Mouse (Mus musculus): Measurements from ENCODE around the gene Gm28048. TPM values are rescaled to one million over a fixed set of nuclear protein-coding genes. Genes with fewer than 3 reads are reported as not detected.

The Gm28048 gene
- polyA plus RNA-seq, 1 experiment: 21.9 TPM

GRCm38 (mm10) chr11:22911831-22912230, 70.1 kb downstream of the Gm28048 start:
- no peak overlapping the region for H3K27ac ChIP-seq (ENCODE audit: control insufficient read depth, insufficient read depth, low read depth, low read length, poor library complexity)
- 85% methylated on average over 7 of the region's 7 CpGs for WGBS
- H3K4me1 ChIP-seq (ENCODE audit: control insufficient read depth, insufficient read depth, low read length): no peaks in the 10 kb centered on the region; the same call in 1 of the 2 replicates
- no peak overlapping the region for H3K4me3 ChIP-seq (replicated peaks; ENCODE audit: control insufficient read depth, low read depth, low read length)
- TF ChIP-seq POLR2A (IDR thresholded peaks at IDR 0.05; ENCODE audit: borderline replicate concordance, control insufficient read depth, low read depth, low read length) (no peak), CTCF (IDR thresholded peaks at IDR 0.05; ENCODE audit: control insufficient read depth, insufficient read depth, low read length) (no peak)

DNA sequence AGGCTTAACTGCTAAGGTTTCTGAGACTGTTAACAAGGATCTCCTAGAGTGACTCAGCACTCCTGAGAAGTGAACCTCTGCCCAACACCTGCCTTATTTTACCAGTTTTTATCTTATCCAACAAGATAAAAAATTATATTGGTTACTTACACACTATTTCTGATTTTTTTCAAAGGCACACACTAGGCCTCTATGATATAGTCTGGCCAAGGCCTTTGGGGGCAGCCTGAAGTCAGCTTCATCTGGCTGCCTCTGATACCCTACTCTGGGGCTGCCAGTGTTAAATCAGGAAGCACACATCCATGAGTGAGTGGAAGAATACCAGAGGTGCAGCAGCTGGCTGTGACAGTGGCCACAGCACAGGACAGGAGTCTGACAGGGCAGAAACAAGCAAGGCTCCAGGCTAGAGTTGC, 75.4 kb downstream of the Gm28048 start:
- H3K4me1 ChIP-seq (ENCODE audit: control insufficient read depth, insufficient read depth, low read length): no peaks in the 10 kb centered on the region; the same call in 1 of the 2 replicates
- no peak overlapping the region for H3K27ac ChIP-seq (ENCODE audit: control insufficient read depth, insufficient read depth, low read depth, low read length, poor library complexity)
- TF ChIP-seq CTCF (IDR thresholded peaks at IDR 0.05; ENCODE audit: control insufficient read depth, insufficient read depth, low read length) (no peak), POLR2A (IDR thresholded peaks at IDR 0.05; ENCODE audit: borderline replicate concordance, control insufficient read depth, low read depth, low read length) (no peak)

GRCm38 (mm10) chr11:22902923-22903322, 79.0 kb downstream of the Gm28048 start:
- Histone ChIP-seq H3K4me1 (ENCODE audit: control insufficient read depth, insufficient read depth, low read length) (no peaks in the 10 kb centered on the region; the same call in 1 of the 2 replicates), H3K4me3 (replicated peaks; ENCODE audit: control insufficient read depth, low read depth, low read length) (no peak overlapping the region), H3K27ac (ENCODE audit: control insufficient read depth, insufficient read depth, low read depth, low read length, poor library complexity) (no peak overlapping the region)
- TF ChIP-seq POLR2A (IDR thresholded peaks at IDR 0.05; ENCODE audit: borderline replicate concordance, control insufficient read depth, low read depth, low read length): no peak
- no peak for TF ChIP-seq CTCF (IDR thresholded peaks at IDR 0.05; ENCODE audit: control insufficient read depth, insufficient read depth, low read length)
- WGBS: 69% methylated on average over 2 of the region's 2 CpGs

More for the DNA sequence above, 75.4 kb downstream of the Gm28048 start:
- H3K4me3 ChIP-seq (replicated peaks; ENCODE audit: control insufficient read depth, low read depth, low read length): no peak overlapping the region

DNA sequence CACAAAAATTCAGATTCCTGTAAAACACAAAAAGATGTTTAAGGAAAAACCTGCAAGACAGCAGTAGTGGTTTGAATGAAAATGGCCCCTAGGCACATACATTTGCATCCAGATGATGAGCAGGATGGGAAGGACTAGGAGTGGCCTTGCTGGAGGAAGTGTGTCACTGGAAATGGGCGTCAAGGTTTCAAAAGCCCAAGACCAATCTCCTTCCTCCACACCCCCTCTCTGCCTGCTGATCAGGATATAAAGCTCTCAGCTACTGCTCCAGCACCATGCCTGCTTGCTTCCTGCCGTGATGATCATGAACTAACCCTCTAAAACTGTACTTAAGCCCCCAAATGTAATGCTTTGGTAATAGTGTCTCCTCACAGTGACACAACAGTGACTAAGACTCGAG, 81.8 kb downstream of the Gm28048 start:
- H3K4me1 ChIP-seq (ENCODE audit: control insufficient read depth, insufficient read depth, low read length): peaks cover 1% of the 10 kb centered on the region; the same call in 1 of the 2 replicates
- H3K4me3 ChIP-seq (replicated peaks; ENCODE audit: control insufficient read depth, low read depth, low read length): no peak overlapping the region
- WGBS: 53% methylated on average over 3 of the region's 3 CpGs
- TF ChIP-seq CTCF (IDR thresholded peaks at IDR 0.05; ENCODE audit: control insufficient read depth, insufficient read depth, low read length) (no peak), POLR2A (IDR thresholded peaks at IDR 0.05; ENCODE audit: borderline replicate concordance, control insufficient read depth, low read depth, low read length) (no peak)
- H3K27ac ChIP-seq (ENCODE audit: control insufficient read depth, insufficient read depth, low read depth, low read length, poor library complexity): no peak overlapping the region

- H3K4me3 ChIP-seq (replicated peaks; ENCODE audit: control insufficient read depth, low read depth, low read length): no peak overlapping the region
- 58% methylated on average over 4 of the region's 4 CpGs for WGBS
- H3K27ac ChIP-seq (ENCODE audit: control insufficient read depth, insufficient read depth, low read depth, low read length, poor library complexity): no peak overlapping the region
- TF ChIP-seq CTCF (IDR thresholded peaks at IDR 0.05; ENCODE audit: control insufficient read depth, insufficient read depth, low read length) (no peak), POLR2A (IDR thresholded peaks at IDR 0.05; ENCODE audit: borderline replicate concordance, control insufficient read depth, low read depth, low read length) (no peak)
- H3K4me1 ChIP-seq (ENCODE audit: control insufficient read depth, insufficient read depth, low read length): peaks cover 3% of the 10 kb centered on the region; the same call in 1 of the 2 replicates
These were observed 84.2 kb downstream of the Gm28048 start for GRCm38 (mm10) chr11:22897642-22898041.

GRCm38 (mm10) chr11:22897127-22897526, 84.8 kb downstream of the Gm28048 start:
- TF ChIP-seq POLR2A (IDR thresholded peaks at IDR 0.05; ENCODE audit: borderline replicate concordance, control insufficient read depth, low read depth, low read length): no peak
- no peak for TF ChIP-seq CTCF (IDR thresholded peaks at IDR 0.05; ENCODE audit: control insufficient read depth, insufficient read depth, low read length)
- Histone ChIP-seq H3K4me3 (replicated peaks; ENCODE audit: control insufficient read depth, low read depth, low read length) (no peak overlapping the region), H3K27ac (ENCODE audit: control insufficient read depth, insufficient read depth, low read depth, low read length, poor library complexity) (no peak overlapping the region), H3K4me1 (ENCODE audit: control insufficient read depth, insufficient read depth, low read length) (peaks cover 3% of the 10 kb centered on the region; the same call in 1 of the 2 replicates)
- 46% methylated on average over 4 of the region's 4 CpGs for WGBS

GRCm38 (mm10) chr11:22893075-22893474, 88.8 kb downstream of the Gm28048 start:
- Histone ChIP-seq H3K27ac (ENCODE audit: control insufficient read depth, insufficient read depth, low read depth, low read length, poor library complexity) (no peak overlapping the region), H3K4me1 (ENCODE audit: control insufficient read depth, insufficient read depth, low read length) (peaks cover 7% of the 10 kb centered on the region; the same call in 1 of the 2 replicates), H3K4me3 (replicated peaks; ENCODE audit: control insufficient read depth, low read depth, low read length) (no peak overlapping the region)
- WGBS: 54% methylated on average over 3 of the region's 3 CpGs
- TF ChIP-seq POLR2A (IDR thresholded peaks at IDR 0.05; ENCODE audit: borderline replicate concordance, control insufficient read depth, low read depth, low read length) (no peak), CTCF (IDR thresholded peaks at IDR 0.05; ENCODE audit: control insufficient read depth, insufficient read depth, low read length) (no peak)

DNA sequence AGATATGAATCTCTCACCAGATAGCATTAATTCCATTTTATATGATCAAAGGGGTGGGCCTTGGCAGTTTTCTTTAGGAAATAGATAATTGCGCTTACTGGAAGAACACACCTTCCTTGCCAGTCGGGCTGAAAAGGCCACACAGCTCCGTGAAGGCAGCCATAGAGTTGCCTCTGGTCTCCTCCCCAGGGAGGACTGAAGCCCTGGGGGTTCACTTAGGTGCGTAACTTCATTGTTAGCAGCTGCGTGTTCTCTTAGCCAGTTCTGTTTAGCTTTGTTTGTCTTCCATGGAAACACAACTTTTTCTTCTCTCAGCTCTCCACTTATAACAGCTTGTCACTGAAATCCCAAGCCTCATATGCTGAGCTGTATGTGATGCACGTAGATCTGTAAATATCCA, 89.4 kb downstream of the Gm28048 start:
- 59% methylated on average over 6 of the region's 6 CpGs for WGBS
- Histone ChIP-seq H3K4me1 (ENCODE audit: control insufficient read depth, insufficient read depth, low read length) (peaks cover 6% of the 10 kb centered on the region; the same call in 1 of the 2 replicates), H3K27ac (ENCODE audit: control insufficient read depth, insufficient read depth, low read depth, low read length, poor library complexity) (no peak overlapping the region), H3K4me3 (replicated peaks; ENCODE audit: control insufficient read depth, low read depth, low read length) (no peak overlapping the region)
- no peak for TF ChIP-seq CTCF (IDR thresholded peaks at IDR 0.05; ENCODE audit: control insufficient read depth, insufficient read depth, low read length)
- TF ChIP-seq POLR2A (IDR thresholded peaks at IDR 0.05; ENCODE audit: borderline replicate concordance, control insufficient read depth, low read depth, low read length): no peak

GRCm38 (mm10) chr11:22891876-22892275, 90.0 kb downstream of the Gm28048 start:
- Histone ChIP-seq H3K4me1 (ENCODE audit: control insufficient read depth, insufficient read depth, low read length) (peaks cover 6% of the 10 kb centered on the region; the same call in 1 of the 2 replicates), H3K4me3 (replicated peaks; ENCODE audit: control insufficient read depth, low read depth, low read length) (no peak overlapping the region), H3K27ac (ENCODE audit: control insufficient read depth, insufficient read depth, low read depth, low read length, poor library complexity) (no peak overlapping the region)
- TF ChIP-seq POLR2A (IDR thresholded peaks at IDR 0.05; ENCODE audit: borderline replicate concordance, control insufficient read depth, low read depth, low read length) (no peak), CTCF (IDR thresholded peaks at IDR 0.05; ENCODE audit: control insufficient read depth, insufficient read depth, low read length) (no peak)
- 35% methylated on average over 7 of the region's 7 CpGs for WGBS
